Mouse (Mus musculus) lung, embryonic 16.5 days (tissue): ENCODE data around the gene Ppp1cb. TPM values are rescaled to one million over a fixed set of nuclear protein-coding genes. Genes with fewer than 3 reads are reported as not detected.

Experiments
- ATAC-seq: fragments of 200-750 bp; cut with Nextera tagmentation; 2 replicates; pipeline ENCODE4 v1.8.0; 2017; ENCODE audit warnings: low read depth, mild to moderate bottlenecking, moderate library complexity
- H3K27ac ChIP-seq: fragments of 300-500 bp; sonication (generic); 2 replicates; pipeline ENCODE4 v1.5.1; 2014; ENCODE audit warnings: mild to moderate bottlenecking, control low read depth, low read length
- H3K27me3 ChIP-seq: fragments of 300-500 bp; sonication (generic); 2 replicates; pipeline ENCODE4 v1.6.1; 2014; ENCODE audit warnings: low read depth, low read length, mixed read lengths; ENCODE audit not compliant: control insufficient read depth, insufficient read depth
- H3K36me3 ChIP-seq: fragments of 300-500 bp; sonication (generic); 2 replicates; pipeline ENCODE4 v1.6.1; 2014; ENCODE audit warnings: low read length; ENCODE audit not compliant: control insufficient read depth, insufficient read depth
- H3K4me1 ChIP-seq: fragments of 300-500 bp; sonication (generic); replicated peaks from 2 replicates; pipeline ENCODE4 v1.6.1; 2014; ENCODE audit warnings: low read length, mixed read lengths; ENCODE audit not compliant: control insufficient read depth, insufficient read depth
- H3K4me2 ChIP-seq: fragments of 300-500 bp; sonication (generic); 2 replicates; pipeline ENCODE4 v1.6.1; 2014; ENCODE audit warnings: low read depth, low read length, control low read depth
- H3K4me3 ChIP-seq: fragments of 300-500 bp; sonication (generic); 2 replicates; pipeline ENCODE4 v1.5.1; 2014; ENCODE audit warnings: mild to moderate bottlenecking, low read length, control low read depth
- H3K9ac ChIP-seq: fragments of 300-500 bp; sonication (generic); 2 replicates; pipeline ENCODE4 v1.6.1; 2014; ENCODE audit warnings: low read length, control low read depth
- H3K9me3 ChIP-seq: fragments of 300-500 bp; sonication (generic); 2 replicates; pipeline ENCODE4 v1.6.1; 2016; ENCODE audit warnings: low read length; ENCODE audit not compliant: control insufficient read depth
- WGBS: fragments of 180-500 bp; shearing (Covaris S2); extraction: QIAGEN DNeasy Blood & Tissue Kit; methylation state at CpG from one replicate; pipeline ENCODE4 v1.1.7; 2014; 5-methylcytosine and 5-hydroxymethylcytosine counted together
- polyA plus RNA-seq: library from polyadenylated mRNA; unstranded; fragments of >200 nt; fragmentation: Nextera tagmentation; extraction: Ambion mirVana; gene quantifications from 2 replicates; pipeline ENCODE4 v1.2.1, GENCODE M21; 2015

Ppp1cb gene
- polyA plus RNA-seq, 1 experiment from 2014 or later = 200 TPM

DNA sequence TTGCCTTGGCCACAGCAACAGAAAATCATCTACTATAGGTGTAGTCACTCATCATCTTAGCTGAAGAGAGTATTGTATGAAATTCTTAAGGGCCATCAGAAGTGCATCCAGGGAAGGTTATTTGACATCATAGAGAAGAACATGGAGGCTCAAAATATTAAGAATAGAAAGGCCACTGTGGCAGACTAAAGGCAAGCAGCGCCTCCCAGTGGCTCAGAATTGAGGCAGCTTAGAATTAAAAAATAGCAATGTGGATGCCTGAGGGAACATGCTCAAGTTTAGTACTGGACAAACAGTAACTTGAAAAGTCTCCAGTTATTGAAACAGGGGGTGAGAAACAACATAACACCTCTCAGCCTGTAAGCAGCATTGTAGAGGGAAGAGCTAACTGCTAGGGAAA lies 61.7 kb downstream of the Ppp1cb start:
- H3K27me3 ChIP-seq = no peaks in the 10 kb centered on the region
- H3K4me3 ChIP-seq = no peak overlapping the region
- no peaks in the 10 kb centered on the region for H3K36me3 ChIP-seq
- no peak overlapping the region for H3K27ac ChIP-seq
- no peak for ATAC-seq
- no peak overlapping the region for H3K9ac ChIP-seq
- no peak overlapping the region for H3K4me2 ChIP-seq
- no peaks in the 10 kb centered on the region for H3K4me1 ChIP-seq
- WGBS = 36% methylated on average over 1 of the region's 1 CpGs
- H3K9me3 ChIP-seq = no peaks in the 10 kb centered on the region

DNA sequence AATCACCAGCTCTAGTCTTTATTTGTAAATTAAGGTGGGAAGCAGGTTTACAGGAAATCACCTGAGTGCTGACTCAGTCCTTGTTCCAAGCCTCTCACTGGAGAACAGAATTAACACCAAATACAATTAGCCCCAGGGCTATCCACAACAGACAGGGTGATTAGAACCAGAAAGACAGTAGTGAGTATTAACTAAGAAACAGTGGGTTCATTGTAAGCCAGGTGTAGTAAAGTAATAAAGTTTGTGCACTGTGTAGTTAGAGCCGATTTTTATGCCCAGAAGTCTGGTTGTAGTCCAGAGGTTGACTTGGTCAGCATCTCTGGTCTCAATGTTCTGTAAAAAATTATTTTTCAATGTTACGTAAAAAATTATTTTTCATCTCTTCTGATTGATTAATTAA lies 90.8 kb downstream of the Ppp1cb start:
- H3K4me3 ChIP-seq = no peak overlapping the region
- ATAC-seq = no peak
- H3K9me3 ChIP-seq = no peaks in the 10 kb centered on the region
- H3K9ac ChIP-seq = no peak overlapping the region
- H3K27ac ChIP-seq = no peak overlapping the region
- H3K27me3 ChIP-seq = no peaks in the 10 kb centered on the region
- no peak overlapping the region for H3K4me2 ChIP-seq
- no peaks in the 10 kb centered on the region for H3K36me3 ChIP-seq
- 90% methylated on average over 2 of the region's 2 CpGs for WGBS
- no peaks in the 10 kb centered on the region for H3K4me1 ChIP-seq

DNA sequence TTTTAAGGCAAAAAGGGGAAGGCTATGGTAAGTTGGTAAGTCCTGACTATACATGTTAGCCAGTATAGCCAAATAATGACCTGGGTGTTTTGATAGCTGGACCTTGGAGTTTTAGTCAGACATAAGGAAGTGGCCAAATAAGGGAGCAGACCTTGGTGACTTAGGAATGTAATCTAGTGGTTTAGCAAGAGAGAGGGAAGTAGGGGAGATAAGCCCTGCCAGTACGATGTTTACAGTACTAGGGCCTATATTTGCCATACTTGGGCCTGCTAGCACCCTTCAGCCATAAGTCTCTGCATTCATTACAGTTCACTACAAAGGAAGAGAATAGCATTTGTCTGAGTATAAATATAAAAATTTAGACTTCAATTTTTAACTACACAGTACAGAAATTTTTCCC lies 106.1 kb downstream of the Ppp1cb start:
- H3K4me3 ChIP-seq = no peak overlapping the region
- no peak overlapping the region for H3K9ac ChIP-seq
- ATAC-seq = no peak
- WGBS = 14% methylated on average over 1 of the region's 1 CpGs
- H3K36me3 ChIP-seq = no peaks in the 10 kb centered on the region
- H3K27me3 ChIP-seq = no peaks in the 10 kb centered on the region
- H3K4me1 ChIP-seq = no peaks in the 10 kb centered on the region
- no peaks in the 10 kb centered on the region for H3K9me3 ChIP-seq
- no peak overlapping the region for H3K4me2 ChIP-seq
- H3K27ac ChIP-seq = no peak overlapping the region

Other genes starting within 250 kb of the Ppp1cb start
- gene Plb1, start 226.1 kb upstream of the Ppp1cb start, polyA plus RNA-seq = 18.1 and 24.0 TPM in 2 replicates
- gene Yes1, start 152.3 kb downstream of the Ppp1cb start, polyA plus RNA-seq = 40.4 and 42.4 TPM in 2 replicates